Mouse (Mus musculus) forelimb bud, embryonic 11.5 days (tissue): ENCODE data around the gene Smtnl2.
"Not testable (repeated sequence)": the region's sequence is repeated elsewhere in the genome, so short reads cannot be mapped to it uniquely, and the experiment has no call there.

Source experiments
- DNase-seq: peaks from one replicate; pipeline ENCODE4 v3.0.0-alpha.2; 2012; ENCODE audit warnings: low read depth, low spot score

Smtnl2 gene

GRCm38 (mm10) chr11:72411093-72411921 lies at the start of gene Smtnl2:
Gene Smtnl2 (minus strand): TSS chr11:72411713.
- DNase-seq: peak; percentile 65

DNA sequence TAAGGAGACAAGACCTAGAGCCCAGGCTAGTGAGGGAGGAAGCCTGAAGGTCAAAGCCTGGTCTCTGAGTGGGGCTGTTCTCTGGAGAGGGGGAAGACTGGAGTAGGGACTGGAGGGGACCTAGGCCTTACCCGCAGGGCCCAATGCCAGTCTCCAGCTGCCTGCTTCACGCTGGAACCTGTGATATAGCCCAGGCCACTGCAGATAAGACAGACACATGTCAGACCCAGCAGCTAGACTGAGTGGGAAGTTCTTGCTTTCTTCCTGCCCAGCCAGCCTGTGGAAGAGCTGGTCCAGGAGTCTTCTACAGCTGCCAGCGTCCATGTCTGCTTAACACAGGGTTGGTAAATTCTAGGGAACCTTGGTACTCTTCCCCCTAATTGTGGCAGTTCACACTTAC lies 47.0 kb upstream of the Smtnl2 start:
- DNase-seq: no peak

- no peak for DNase-seq
Observed at GRCm38 (mm10) chr11:72457995-72458496, 46.5 kb upstream of the Smtnl2 start.

DNA sequence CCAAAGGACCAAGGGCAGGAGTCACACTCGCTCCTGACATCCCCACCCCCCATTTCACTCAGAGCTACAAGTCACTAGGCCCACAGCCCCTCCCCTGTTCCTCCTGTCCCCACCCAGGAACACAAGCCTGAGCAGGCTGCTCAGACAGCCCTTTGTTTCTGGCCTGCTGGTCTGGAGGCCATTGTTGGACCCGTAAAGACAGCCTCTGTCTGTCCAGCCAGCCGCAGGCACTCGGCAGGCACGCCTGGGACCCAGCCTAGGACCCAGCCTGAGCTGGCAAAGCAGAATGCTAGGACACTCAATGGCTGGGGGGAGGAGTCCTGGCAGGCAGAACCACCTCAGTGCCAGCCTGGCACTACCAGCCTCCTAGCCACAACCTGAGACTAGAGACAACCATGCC lies 44.2 kb upstream of the Smtnl2 start:
- no peak for DNase-seq

DNA sequence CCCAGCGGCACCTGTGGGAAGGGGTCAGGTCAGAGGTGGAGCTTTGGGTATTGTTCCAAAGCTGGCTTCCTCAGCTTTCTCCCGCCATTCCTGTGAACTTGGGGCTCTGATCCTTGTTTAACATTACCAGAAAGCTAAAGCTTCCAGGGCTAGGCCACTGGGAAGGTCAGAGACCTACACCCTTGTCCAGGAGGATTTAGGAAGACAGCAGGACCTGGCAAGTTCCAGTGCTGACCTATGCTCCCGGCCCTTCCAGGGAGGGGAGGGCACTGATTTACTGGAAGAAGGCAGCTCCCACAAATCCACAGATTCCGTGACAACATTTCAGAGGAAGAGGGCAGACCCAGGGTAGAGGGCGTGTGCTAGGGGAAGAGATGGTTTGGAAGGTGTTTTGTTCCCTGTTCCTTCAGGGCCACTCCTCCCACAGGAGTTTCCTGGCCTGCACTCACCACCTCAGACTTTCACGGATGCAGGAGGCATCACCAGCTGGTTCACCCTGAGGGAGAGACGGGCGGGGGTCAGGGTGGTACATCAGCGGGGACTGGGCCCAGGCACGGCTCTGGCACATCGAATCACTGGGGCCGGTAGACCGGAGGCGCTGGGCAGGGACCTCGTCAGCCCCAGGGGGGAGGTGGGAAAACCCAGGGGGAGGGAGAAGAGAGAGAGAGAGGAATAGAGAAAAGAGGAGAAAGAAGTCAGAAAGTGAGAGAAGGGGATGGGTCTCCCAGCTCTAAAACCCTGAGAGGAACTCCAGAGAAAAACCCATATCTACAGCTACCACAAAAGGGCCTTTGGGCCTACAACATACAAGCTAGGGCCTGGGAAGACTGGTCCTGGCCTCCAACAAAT lies 41.8 kb upstream of the Smtnl2 start:
- DNase-seq: no peak

DNA sequence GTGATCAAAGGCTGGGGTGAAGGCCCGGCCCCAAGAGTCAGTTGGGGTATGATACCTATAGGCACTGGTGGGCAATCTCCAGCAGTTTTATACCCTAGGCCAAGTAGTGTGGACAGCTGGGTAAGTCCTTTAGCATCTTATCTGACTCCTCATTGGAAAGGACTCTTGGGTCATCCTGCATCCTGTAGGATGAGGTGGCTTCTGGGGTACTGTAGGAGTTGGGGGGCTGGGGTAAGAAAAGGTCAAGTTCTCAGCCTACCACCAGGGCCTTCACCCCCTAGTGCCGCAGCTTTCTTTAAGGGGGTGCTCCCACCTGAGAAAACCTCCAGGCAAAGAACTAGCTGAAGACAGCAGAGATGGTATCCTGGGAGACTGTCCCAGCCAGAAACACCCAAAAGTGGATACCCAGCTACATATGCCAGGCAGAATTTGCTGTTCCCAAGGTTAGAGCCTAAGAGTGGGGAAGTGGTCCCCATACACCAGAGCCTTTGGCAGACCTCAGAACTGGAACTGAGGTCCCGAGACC lies 40.7 kb upstream of the Smtnl2 start:
- no peak for DNase-seq

DNA sequence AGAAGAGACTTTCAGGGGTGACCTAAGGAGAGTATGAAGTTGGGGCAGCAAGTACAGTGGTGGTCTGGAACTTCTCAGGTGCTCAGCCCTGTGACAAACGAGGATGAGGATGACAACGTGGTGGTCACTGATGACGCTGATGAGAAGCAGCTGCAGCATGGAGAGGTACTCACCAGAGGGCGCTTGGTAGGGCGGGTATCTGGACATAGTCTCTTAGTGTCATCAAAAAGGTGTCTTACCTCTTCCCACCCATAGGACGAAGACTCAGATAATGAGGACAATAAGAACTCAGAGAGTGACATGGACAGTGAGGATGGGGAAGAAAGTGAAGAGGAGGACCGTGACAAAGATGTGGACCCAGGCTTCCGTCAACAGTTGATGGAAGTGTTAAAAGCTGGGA lies 36.0 kb upstream of the Smtnl2 start:
- DNase-seq: no peak

GRCm38 (mm10) chr11:72446311-72447105 lies 35.0 kb upstream of the Smtnl2 start:
- DNase-seq: peak; percentile 49

- DNase-seq: peak; percentile 95
Observed at GRCm38 (mm10) chr11:72440965-72441664, 29.6 kb upstream of the Smtnl2 start, which contains the start of gene Mybbp1a. Gene Mybbp1a (plus strand): TSS chr11:72441355.

DNA sequence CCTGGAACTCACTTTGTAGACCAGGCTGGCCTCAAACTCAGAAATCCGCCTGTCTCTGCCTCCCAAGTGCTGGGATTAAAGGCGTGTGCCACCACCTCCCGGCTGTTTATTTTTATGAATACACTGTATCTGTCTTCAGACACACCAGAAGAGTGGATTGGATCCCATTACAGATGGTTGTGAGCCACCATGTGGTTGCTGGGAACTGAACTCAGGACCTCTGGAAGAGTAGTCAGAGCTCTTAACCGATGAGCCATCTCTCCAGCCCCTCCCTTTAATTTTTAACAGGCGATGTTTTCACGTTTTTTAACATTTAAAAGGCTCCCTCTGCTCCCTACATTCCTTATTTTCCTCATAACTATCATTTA lies 29.1 kb upstream of the Smtnl2 start:
- not testable (repeated sequence) for DNase-seq

DNA sequence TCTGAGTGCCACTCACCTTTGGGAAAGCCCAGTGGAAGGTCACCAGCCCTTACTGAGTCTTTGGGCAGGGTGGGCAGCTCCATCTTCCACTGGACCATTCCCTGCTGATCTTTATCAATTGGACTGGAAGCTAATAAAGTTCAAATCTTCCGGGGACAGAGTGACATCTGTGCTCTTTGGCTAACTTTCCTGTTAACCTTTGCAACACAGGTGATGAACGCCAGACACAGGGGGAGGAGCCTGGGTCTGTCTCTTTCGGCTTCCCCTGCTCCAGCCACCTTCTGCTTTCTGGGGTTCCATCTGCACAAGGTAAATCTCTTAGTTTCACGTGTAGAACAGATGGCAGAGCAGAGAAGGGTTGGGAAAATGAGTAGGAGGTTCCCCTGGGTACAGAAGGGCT lies 26.9 kb upstream of the Smtnl2 start:
- no peak for DNase-seq

DNA sequence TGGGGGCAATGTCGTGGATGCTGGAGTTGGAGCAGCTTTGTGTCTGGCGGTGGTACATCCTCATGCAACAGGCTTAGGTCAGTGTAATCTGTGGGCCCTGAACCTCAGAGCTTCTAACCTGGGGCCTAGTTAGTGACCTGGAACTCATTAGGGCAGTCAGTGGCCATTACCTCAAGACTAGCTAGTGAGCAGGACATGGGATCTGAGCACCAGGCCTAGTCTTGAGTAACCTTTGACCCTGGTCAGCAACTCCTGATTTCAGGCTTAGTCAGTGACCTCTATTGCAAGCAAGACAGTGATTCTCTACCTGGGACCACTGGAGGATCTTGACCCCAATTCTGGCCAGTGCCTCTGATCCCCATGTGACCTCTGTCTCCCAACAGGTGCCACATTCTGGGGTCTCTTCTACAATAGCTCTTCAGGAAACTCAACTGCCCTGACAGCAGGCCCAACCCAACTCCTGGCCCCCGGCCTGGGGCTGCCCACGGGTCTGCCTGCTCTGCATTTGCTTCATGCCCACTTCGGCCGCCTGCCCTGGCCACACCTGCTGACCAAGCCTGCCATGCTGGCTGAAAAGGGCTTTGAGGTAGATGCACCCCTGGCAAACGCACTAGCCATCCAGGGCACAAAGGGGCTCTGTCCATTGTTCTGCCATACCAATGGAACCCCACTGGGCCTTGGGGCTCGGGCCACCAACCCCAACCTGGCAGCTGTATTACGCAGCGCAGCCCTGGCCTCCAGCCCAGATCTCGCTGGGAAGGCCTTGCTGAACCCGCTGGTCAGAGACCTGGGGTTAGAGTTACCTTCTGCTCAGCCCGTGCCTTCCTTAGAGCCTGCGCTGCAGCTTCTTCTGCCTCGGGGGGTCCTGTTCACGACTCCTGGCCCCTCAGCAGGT lies 25.5 kb upstream of the Smtnl2 start:
- no peak for DNase-seq

GRCm38 (mm10) chr11:72436271-72436670 lies 24.8 kb upstream of the Smtnl2 start:
- DNase-seq: no peak

- no peak for DNase-seq
Observed at GRCm38 (mm10) chr11:72435694-72436045, 24.2 kb upstream of the Smtnl2 start.

DNA sequence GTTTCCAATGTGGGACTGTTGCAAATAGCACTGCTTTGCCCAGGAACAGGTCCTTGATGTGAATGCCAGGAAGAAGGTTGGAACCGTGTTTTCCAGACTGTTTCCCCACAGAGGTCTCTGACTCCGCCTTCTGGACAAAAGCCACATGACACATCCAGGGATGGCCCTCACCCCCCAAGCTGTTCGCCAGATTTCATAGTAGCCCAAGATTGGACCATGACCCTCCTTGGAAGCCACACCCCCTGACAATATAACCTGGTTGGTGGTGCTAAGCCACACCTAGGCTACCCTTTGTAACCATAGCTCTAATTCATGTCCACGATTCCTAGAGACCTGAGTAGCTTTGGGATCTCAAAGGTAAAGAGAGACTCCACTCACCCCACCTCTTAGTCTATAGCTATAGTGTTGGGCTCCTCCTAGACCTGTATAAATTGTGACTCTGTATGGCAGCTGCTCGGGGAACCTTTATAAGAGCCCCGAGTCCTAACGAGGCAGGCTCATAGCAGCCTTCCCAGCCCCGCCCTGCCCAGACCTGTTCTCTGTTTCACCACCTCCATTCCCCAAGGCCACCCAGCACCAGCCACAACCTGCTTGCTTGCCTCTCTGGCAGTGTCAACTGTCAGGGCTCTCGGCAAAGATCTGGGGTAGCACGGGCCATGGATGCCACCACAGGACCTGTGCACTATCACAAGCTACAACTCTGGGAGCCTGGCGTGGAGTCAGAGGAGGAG lies 23.6 kb upstream of the Smtnl2 start, which contains the start of gene Ggt6:
TSS of gene Ggt6 (plus strand) at position 564 of the 731 bp plus-strand sequence.
- DNase-seq: no peak

DNA sequence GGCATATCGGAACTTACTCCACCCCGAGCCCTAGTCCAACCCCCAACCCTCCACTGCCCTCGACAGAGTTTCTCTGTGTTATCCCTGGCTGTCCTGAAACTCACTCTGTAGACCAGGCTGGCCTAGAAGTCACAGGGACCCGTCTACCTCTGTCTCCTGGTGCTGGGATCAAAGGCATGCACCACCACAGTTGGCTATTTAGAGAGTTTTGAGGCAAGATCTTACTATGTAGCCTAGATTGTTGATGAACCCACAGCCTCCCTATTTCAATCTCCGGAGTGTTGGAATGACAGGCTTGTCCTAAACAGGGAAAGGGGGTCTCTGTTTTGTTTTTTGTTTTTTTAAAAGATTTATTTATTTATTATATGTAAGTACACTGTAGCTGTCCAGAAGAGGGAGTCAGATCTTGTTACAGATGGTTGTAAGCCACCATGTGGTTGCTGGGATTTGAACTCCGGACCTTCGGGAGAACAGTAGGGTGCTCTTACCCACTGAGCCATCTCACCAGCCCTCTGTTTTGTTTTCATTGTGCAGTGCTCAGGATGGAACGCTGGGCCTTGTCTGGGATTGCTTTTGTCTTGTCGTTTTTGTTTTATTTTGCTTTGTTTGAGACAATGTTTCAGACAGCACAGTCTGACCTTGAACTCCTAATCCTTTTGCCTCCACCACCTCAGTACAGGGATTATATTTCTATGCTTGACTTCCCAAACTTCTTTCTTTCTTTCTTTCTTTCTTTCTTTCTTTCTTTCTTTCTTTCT lies 19.0 kb upstream of the Smtnl2 start:
- DNase-seq: not testable (repeated sequence)

DNA sequence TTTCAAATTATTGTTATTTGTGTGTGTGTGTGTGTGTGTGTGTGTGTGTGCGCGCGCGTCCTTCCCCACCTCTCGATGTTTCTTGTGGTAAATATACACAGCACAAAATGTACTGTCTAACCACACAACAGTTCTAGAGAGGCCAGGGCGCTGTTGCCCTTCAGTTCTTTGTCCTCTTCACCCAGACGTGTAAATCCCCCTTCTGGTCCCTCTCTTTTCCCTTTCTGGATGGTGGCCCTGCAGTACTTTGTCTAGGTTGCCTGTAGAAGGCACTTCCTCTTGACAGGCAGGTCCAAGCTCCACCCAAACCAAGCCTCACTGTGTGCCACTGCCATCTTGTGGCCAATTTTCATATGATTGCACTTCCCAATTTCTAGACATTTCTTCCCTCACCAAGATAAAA lies 17.8 kb upstream of the Smtnl2 start:
- peak; percentile 83 for DNase-seq

GRCm38 (mm10) chr11:72428694-72429093 lies 17.2 kb upstream of the Smtnl2 start:
- DNase-seq: peak; percentile 70
